Mouse (Mus musculus): Measurements from ENCODE around the gene Tmem229b.

GRCm38 (mm10) chr12:79039708-79040107 lies 32.3 kb upstream of the Tmem229b start:
- TF ChIP-seq TAL1 (IDR thresholded peaks at IDR 0.05; ENCODE audit: low read length) = no peak
- no peak for TF ChIP-seq GATA1 (IDR thresholded peaks at IDR 0.05; ENCODE audit: low read length)

All from erythroblast, embryonic 14.5 days (primary cell).